Mouse (Mus musculus) cerebellum, adult 2 months (tissue): ENCODE results near the gene Tmprss2.

ENCODE experiments used
- CTCF ChIP-seq: fragments of 200-500 bp; IDR thresholded peaks from 2 replicates; pipeline ENCODE4 v1.5.1; 2011; ENCODE audit warnings: low read depth, mild to moderate bottlenecking, control low read depth, low read length, moderate library complexity, borderline replicate concordance; ENCODE audit not compliant: insufficient read depth
- POLR2A ChIP-seq: fragments of 200-500 bp; IDR thresholded peaks from 2 replicates; pipeline ENCODE4 v1.6.1; 2011; ENCODE audit warnings: low read length, control low read depth, borderline replicate concordance; ENCODE audit not compliant: insufficient read depth

- TF ChIP-seq CTCF (no peak), POLR2A (no peak)
Measured at GRCm38 (mm10) chr16:97534448-97534847, 76.5 kb downstream of the Tmprss2 start.
